Mouse (Mus musculus) ovary, adult 18-20 months (tissue): ENCODE data around the gene Dlg1.

Experiments
- DNase-seq: peaks from one replicate; pipeline ENCODE4 v3.0.0; 2022; ENCODE audit warnings: low spot score, mixed read lengths

Dlg1 gene

DNA sequence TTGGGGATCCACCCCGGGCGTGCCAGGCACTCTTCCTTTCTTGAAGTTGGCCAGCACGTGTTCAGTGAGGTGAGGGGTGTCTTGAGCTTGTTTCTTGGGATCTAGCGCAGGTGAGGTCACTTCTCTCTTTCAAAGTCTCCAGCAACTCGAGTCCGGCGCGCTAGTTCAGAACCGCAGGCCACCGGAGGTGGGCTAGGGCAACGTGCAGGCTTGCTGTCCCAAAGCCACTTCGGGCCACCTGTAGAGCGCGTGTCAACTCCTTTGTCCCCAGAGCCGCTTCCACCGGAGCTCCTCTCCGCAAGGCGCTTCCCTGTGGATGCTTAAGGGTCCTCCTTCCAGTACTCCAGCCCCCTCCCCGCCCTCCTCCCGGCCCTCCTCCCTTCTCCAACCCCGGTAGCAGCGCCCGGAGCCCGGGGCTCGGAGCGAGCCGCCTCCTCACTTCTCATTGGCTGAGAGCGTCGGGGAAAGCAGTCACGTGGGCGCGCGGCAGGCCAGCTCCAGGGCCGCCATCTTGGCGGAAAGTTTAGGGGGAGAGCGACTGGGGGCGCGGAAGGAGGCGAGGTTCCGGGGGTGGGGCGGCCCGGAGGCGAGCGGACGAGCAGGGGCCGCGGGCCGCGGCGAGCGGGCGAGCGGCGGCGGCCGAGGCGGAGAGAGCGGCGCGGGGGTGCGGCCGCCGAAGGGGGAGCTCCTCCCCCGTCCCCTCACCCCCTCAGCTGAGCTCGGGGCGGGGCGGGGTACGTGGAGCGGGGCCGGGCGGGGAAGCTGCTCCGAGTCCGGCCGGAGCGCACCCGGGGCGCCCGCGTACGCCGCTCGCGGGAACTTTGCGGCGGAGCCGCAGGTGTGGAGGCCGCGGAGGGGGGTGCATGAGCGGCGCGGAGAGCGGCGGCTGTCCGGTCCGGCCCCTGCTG is at the start of gene Dlg1:
Gene Dlg1 (plus strand): TSS at position 65 of the 908 bp plus-strand sequence.
- peak; percentile 84 for DNase-seq

DNA sequence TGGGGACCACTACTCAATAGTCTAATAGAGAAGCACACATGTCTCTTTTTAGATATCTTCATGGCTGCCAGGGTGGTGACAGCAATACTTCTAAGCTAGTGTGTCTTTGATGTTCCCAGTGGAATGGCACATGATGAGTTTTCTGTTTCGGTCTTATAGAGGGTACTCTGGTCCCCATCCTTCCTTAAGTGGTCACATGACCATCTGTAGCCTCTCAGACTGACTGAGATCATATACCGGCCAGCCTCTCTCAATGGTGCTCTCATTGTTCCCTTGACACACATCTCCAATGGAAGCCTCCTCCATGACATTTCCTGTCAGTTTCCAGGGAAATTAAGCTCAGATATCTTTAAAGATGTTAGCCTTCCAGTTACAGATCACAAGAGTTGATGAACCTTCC is 46.9 kb upstream of the Dlg1 start:
- no peak for DNase-seq

DNA sequence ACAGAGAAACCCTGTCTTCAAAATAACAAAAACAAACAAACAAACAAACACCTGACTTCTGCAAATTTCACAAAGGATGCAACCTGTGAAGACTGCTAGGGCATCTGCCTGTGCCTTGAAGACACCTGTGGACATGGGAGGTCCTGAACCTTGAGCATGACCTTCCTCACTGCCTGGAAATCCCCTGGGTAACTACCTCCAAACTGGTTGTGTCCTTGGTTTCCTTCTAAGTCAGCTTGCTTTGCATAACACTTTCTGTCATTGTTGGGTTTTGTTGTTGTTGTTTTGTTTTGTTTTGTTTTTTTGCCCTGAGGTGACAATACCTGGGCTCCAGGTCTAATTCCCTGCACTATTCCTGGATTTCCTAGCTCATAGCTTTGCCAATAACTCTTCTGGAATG is 46.1 kb upstream of the Dlg1 start:
- DNase-seq = no peak

DNA sequence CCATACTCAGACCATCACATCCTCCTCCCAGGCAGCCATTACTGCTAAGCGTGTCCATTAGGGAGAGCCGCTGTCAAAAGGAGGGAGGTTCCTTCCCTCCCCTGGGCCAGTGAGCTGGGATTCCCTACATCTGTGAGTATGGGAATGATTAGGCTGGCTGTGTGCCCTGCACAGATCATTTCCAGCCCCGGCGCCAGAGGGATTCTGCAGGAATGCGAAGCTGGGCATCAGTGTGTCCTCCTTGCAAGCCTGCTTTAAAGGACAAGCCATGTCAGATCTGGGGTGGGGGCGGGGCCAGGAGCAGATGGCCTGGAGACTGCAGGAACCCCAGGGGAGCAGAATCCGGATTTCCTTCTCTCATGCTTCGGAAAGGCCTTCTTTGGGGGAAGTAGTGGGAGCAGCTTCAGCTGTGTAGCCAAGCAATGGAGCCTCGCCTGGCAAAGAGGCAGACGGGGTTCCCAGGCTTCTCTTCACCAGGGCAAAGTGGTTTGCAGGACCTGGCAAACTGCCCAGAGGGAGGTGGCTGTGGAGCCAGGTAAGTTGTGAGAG is 45.3 kb upstream of the Dlg1 start:
- DNase-seq = no peak

DNA sequence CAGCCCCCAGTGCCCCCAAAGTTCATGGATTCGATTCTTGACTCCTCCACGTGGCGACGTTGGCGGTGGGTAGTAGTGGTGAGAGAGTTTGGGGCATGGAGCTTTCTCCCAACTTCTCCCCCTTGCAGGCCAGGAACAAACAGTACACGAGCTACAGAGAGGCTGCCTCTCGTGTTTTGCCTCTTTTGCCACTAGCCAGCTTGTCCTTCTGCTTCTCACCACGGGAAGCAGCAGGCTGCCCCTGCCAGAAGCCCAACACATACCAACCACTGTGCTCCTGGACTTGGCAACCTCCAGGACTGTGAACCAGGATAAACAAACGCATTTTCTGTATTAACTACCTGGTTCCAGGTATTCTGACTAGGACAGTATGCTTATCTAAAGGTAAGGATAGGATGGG is 44.6 kb upstream of the Dlg1 start:
- no peak for DNase-seq

DNA sequence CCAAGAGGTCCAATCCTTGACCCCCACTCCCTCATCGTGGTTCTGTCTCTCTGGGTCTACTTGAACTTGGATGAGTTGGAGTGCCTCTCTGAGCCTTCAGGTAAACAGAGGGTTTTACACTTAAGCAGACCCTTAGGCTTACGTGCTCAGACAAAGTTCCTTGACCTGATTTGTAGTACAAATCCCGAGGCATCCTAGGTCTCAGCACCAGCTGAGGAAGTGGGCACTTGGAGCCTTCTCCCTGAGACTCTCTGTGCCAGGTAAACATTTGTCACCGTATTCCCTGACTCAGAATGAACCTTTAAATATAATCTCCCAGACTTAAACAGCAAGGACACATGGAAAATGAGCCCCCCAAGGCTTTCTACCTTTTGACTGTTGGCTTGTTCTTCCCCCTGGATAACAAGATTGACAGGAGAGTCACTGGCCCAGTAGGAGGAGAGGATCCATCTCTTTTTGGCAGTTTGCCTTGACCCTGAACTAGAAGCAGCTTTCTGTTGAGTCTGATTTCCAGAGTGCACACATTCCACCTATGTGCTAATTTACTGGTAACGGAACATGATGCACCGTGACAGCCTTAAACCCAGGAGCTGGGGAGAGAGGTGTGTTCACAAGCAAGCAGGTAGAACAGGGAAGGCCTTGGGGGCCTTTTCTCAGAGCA is 43.4 kb upstream of the Dlg1 start:
- DNase-seq = no peak

DNA sequence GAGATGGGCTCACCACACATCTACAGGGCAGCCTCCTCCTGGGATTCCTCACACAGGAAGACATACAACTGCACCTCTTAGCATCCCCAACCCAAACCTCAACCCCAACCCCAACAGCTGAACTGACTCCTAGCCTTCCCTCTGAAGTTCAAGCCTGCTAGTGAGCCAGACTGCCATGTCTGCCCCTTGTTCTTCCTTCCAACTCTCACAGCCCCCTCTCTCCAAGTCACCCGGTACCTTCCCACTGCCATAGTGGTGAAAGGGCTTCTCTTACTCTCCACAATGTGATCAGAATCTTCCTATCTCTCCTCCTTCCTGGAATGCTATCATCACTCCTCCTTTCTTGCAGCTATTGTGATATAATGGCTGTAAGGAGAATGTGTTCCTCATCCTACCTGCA is 40.9 kb upstream of the Dlg1 start:
- no peak for DNase-seq

DNA sequence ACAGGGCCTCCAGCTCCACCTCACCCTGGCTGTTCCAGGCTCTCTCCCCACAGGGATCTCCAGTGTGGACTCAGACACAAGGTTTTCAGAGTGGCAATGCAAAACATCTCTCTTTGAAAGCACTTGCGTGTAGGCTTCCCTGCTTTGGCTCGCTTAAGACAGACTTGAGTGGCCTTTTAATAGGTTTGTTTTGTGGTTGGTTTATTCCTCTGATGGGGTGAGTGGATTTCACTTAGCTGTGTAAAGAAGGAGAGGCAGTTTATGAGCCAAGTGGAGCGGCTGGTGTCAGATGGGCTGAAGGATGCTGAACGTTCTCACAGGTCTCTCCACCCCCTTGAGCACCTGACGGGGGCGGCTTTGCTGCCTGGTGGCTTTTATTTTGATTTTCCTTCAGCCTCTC is 40.1 kb upstream of the Dlg1 start:
- DNase-seq = no peak

DNA sequence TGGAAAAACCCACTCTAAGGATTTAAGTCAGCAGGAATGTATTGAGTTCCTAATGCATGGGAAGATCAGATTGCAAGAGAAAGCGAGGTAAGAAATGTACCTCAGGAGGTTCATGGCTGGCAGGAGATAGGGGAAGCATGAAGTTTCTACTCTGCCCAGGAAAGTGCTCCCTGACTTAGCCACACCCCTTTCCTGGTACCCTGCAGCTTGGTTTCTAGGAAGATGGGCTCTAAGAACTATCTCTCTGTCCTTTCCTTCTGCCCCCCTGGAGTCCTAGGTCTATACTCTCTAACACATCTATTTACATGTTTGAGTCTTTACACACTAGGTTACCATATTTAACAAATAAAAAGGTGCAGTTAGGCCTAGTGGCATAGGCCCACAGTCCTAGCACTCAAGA is 38.5 kb upstream of the Dlg1 start:
- DNase-seq = no peak

DNA sequence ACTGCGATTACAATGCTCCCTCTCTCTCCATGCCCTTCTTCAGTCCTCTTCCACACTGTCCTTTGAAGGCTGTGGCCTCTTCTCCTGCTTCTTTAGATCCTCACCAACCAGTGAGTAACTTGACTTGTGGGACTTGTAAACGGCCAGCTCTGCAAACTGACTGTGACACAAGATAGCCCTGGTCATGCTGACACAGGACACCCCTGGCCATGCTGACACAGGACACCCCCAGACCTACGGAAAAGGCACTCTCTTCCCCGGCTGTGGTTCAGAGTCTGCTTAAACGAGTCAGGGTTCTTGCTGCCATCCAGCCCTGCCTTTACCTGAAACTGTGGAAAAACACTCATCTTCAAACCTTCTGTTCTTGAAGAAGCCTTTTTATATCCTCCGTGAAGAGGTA is 36.9 kb upstream of the Dlg1 start:
- no peak for DNase-seq

DNA sequence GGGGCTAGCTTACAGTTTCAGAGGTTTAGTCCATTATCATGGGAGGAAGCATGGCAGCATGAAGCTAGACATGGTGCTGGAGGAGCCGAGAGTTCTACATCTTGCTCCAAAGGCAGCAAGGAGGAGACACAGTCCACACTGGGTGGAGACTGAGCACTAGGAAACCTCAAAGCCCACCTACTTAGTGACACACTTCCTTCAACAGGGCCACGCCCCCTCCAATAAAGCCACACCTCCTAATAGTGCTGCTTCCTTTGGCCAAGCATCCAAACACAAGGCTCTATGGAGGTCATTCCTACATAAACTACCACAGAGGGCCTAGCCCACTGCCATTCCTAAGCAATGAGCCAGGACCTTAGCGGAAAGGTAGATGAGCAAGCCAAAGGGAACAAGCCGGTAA is 32.9 kb upstream of the Dlg1 start:
- no peak for DNase-seq

DNA sequence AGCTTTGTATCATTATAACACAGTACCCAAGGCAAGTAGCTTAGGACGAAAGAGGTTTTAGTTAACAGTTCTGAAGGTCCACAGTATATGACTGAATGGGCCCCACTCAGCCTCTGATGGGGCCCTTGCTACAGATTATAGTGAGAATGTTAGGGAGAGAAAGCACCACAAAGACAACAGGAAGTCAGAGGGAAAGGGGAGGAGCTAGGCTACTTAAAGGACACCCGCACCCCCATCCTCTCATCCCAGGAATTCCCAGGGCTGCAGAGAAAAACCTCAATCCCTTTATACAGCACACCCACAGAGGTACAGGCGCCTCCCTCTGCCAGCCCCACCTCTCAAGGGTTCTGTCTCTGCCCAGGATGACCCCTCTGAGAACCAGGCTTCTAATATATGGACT is 32.2 kb upstream of the Dlg1 start:
- no peak for DNase-seq

DNA sequence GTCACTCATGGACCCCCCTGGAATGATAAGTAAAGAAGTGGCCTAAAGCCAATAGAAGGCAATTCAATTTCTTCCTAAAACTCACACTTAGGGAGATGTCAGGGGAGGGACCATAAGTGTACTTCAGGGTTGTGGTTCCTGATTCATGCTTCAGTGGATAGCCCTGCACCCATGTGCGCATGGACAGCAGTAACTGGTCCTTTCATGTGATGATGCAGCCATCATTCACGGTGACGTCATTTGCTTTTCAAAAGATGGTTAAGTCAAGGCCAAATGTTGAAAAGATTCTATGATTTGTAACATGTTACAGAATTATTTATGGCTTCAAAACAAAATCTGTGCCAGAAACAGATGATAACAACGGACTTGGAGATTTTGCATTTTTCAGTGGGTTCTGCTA is 28.9 kb upstream of the Dlg1 start:
- DNase-seq = no peak

DNA sequence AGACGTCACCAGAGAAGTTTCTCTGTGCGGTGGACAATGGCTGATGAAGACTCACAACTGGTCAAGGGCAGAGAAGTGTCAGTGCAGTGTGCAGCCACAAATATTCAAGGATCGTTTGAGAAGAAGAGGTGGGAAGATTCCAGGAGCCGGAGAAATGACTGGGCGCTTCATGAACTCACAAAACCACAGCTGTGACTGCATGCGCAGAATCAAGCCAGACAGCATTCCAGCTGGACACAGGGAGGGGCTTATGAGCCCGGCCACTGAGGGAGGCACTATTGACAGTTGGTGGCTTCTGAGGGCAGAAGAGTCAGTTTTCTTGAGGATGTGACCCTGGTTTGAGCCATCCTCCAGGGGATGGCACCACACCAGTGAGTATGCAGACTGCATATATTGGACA is 24.9 kb upstream of the Dlg1 start:
- no peak for DNase-seq

DNA sequence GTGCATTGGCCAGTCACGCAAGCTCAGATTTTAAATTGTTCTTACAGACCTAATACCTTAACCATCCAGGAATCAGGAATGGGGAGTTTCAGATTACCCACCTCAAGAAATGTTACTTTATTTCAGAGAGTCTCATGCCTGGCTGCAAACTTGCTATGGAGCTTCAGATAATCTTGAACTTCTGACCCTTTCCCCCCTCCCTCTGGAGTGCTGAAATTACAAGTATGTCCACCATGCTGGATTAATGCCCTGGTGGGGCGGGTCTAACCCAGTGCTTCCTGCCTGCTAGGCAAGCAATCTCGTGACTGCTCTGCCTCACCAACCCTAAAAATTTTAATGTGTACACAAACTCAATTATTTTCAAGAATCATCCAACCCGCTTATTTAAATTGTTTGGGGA is 23.3 kb upstream of the Dlg1 start:
- no peak for DNase-seq

DNA sequence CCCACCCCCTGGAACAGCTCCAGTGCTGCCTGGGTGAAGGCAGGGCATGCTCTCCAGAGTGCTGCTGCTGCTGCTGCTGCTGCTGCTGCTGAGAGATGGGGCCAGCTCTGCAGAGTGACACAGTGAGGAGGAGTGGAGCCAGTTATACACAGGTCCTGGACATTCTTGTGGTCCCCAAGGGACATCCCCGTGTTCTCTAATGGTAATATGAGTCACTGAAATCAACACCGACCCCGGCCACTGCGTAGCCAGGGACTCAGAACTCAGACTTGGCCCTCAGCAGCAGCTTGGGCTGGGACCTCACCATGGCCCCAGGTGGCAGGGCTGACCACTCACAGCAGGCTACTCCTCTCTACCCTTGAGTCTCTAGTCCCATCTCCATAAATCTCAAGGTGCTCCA is 21.5 kb upstream of the Dlg1 start:
- no peak for DNase-seq

DNA sequence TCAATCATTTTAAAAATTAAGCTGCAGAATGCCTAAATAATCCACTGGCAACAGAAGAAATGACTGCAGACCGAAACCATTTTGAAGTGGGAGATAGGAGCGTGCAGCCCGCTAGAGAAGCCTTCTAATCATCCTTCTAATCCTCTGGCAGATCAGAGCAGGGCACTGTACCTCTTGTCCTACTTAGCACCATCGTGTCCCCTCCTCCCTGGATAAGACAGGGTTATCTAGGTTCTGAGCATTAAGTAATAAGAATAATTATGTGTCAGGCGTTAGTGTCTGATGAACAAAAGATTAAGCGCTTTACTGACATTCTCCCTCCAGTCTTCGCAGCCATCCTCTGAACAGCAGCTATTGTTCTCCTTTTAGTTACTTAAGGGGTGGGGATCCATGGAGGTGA is 16.0 kb upstream of the Dlg1 start:
- no peak for DNase-seq

DNA sequence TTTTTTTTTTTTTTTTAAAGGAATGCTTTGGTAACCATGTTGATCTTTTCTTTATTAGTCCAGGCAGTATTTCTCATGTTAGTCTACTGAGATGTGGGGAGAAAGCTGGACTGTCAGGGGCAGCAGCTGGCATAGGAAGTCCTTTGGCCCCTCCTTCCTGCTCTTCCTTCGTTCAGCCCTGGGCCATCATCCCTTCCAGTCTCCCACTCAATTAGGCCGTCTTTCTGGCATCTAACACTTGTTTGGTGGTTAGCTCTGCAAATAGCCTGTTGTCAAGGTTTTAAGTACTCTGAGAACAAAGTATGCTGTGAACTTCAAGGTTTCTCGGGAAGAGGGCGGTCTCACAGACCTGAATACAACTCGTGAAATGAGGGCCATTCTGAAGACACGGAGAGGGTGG is 12.5 kb upstream of the Dlg1 start:
- no peak for DNase-seq

DNA sequence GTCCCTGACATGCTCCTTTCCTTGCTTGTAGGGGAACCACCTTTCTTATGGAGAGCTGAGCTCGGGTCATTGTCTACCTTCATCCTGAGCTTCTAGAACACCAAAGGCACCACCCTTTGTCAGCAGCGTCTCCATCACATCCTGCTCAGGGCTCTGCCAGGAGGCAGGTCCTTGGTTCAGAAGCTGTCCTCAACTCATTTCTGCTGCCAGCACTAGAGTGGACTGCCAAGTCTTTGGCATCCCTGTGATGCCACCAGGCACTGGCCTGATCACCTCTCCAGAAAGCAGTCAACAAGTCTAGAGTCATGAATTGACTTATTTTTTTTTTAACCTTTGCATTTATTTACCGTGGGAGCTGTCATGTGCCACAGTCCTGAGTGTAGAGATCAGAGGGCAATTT is 11.7 kb upstream of the Dlg1 start:
- DNase-seq = no peak

DNA sequence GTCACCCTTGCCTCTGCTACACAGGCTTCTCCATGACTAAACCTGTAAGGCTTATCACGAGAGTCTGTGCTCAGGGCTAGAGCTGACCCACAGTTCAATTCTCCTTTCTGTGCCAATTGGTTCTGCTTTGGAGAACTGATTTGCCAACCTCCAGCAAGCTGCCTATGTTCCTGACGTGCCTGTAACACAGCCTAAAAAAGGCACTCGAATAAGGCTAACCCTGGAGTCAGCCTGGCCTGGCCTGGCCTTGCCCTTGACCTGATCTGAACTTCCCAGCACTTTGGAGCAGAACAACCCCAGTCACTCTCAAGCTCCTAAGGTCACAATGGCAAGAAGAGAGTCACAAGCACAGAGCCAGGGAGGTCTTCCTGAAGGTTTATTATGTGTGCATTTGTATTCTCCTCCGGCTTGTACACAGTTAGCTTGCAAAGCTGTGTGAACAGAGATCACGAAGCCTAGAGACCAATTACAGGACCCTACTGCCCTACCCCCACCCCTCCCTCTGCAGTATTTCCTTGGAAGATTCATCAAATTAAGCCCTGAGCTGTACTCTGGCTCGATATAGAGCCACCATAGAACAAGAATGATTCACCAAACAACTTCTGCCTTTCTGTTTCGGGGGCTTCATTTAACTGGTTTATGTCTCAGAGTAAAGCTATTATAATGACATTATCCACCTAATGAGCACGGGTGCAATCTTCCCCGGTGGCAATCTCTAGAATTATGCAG is 11.0 kb upstream of the Dlg1 start:
- DNase-seq = no peak

DNA sequence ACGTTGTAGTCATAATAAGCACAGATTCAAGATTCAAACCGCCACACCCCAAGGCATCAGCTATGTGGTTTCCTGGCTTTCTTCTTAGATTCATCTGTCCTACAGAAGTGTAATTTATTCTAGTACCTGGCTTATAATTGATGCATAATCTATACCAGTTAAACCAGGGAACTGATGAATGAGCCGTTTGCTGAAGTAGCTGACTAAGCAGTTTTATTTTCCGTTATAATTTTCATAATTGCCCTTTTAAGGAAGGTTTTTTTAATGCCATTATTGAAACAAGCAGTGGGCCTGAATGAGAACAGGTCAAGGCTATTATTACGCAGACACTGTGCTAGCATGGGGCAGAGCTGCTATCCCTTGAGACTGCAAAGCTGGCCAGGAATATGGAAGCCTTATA is 9.6 kb upstream of the Dlg1 start:
- DNase-seq = no peak

DNA sequence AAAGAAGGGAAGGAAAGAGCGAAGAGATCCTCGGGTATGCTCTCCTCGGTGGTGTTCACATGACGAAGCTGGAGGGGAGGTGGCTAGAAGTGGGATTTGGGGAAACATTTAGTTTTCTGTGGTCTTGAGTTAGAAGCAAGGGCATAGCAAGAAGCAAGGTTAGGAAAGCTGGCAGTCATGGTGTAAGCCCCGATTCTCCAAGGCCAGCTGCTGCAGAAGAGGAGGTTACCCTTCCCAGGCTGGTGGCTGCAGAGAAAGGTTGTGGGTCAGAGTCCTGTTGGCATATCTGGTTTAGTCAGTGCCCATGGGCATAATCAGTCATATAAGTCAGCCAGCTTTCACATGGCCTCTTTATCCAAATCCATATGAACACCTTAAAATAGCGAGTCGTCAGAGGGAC is 9.2 kb upstream of the Dlg1 start:
- no peak for DNase-seq

DNA sequence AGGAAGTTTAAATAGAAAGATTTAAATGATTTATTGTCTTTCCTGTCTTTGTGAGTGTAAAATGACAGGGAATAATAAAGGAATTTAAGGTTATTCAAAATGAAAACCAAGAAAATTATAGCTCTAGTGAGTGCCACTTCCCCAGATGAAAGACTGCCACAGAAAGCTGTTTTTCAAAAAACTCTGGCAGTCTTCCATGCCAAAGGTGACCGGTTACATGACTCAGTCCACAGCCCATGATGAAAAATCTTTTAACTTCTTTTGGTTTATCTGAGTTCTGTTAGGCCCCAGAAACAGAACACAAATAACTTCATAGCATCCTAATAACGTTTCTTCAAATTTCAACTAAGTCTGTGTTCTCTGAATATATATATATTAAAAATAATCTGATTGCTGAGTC is 7.7 kb upstream of the Dlg1 start:
- DNase-seq = no peak
